Mouse (Mus musculus) heart, embryonic 14.5 days (tissue): ENCODE measurements at regions not wholly inside any gene's neighbourhood (a gene's known extent, or its start where the extent isn't known, plus 50 kb on each side); places are given as distances from the start of the nearest gene placed in this dataset.

Experiments
- ATAC-seq: fragments of 200-750 bp; cut with Nextera tagmentation; 2 replicates; pipeline ENCODE4 v1.8.0; 2017; ENCODE audit warnings: low read depth, moderate TSS enrichment; ENCODE audit not compliant: insufficient number of reproducible peaks, insufficient read depth, low FRiP score
- H3K27ac ChIP-seq, 2 experiments: fragments of 200-500 bp in 1 of 2; fragments of 300-500 bp in 1 of 2; sonication (generic) in 1 of 2; replicated peaks in 1 of 2; 2 replicates each; pipeline ENCODE4 v1.5.1; 2012 to 2014; ENCODE audit warnings: low read depth in 2 of 2, low read length in 2 of 2, control low read depth in 1 of 2, mild to moderate bottlenecking in 1 of 2, mixed read lengths in 1 of 2; ENCODE audit not compliant: control insufficient read depth in 1 of 2, insufficient read depth in 1 of 2
- H3K27me3 ChIP-seq: fragments of 300-500 bp; sonication (generic); 2 replicates; pipeline ENCODE4 v1.6.1; 2014; ENCODE audit warnings: mild to moderate bottlenecking, low read length, control low read depth; ENCODE audit not compliant: control insufficient read depth, insufficient read depth
- H3K36me3 ChIP-seq: fragments of 300-500 bp; sonication (generic); 2 replicates; pipeline ENCODE4 v1.6.1; 2014; ENCODE audit warnings: mild to moderate bottlenecking, control low read depth, low read length, mixed read lengths; ENCODE audit not compliant: control insufficient read depth, insufficient read depth
- H3K4me1 ChIP-seq, 2 experiments: fragments of 200-500 bp in 1 of 2; fragments of 300-500 bp in 1 of 2; sonication (generic) in 1 of 2; 2 replicates each; pipeline ENCODE4 v1.6.1; 2012 to 2014; ENCODE audit warnings: low read length in 2 of 2, control low read depth in 1 of 2, mixed read lengths in 1 of 2; ENCODE audit not compliant: control insufficient read depth in 2 of 2, insufficient read depth in 2 of 2
- H3K4me2 ChIP-seq: fragments of 300-500 bp; sonication (generic); 2 replicates; pipeline ENCODE4 v1.6.1; 2014; ENCODE audit warnings: mild to moderate bottlenecking, low read length
- H3K4me3 ChIP-seq, 2 experiments: fragments of 200-500 bp in 1 of 2; fragments of 300-500 bp in 1 of 2; sonication (generic) in 1 of 2; 2 replicates each; pipeline ENCODE4 v1.5.1; 2012 to 2014; ENCODE audit warnings: low read length in 2 of 2, mild to moderate bottlenecking in 2 of 2, control low read depth in 1 of 2, low read depth in 1 of 2, moderate library complexity in 1 of 2; ENCODE audit not compliant: control insufficient read depth in 1 of 2, insufficient read depth in 1 of 2
- H3K9ac ChIP-seq: fragments of 300-500 bp; sonication (generic); 2 replicates; pipeline ENCODE4 v1.6.1; 2014; ENCODE audit warnings: mild to moderate bottlenecking, low read length
- H3K9me3 ChIP-seq: fragments of 300-500 bp; sonication (generic); 2 replicates; pipeline ENCODE4 v1.6.1; 2016; ENCODE audit warnings: low read length, control low read depth; ENCODE audit not compliant: control insufficient read depth
- WGBS: fragments of 180-500 bp; shearing (Covaris S2); extraction: QIAGEN DNeasy Blood & Tissue Kit; methylation state at CpG from one replicate; pipeline ENCODE4 v1.1.7; 2014; 5-methylcytosine and 5-hydroxymethylcytosine counted together

DNA sequence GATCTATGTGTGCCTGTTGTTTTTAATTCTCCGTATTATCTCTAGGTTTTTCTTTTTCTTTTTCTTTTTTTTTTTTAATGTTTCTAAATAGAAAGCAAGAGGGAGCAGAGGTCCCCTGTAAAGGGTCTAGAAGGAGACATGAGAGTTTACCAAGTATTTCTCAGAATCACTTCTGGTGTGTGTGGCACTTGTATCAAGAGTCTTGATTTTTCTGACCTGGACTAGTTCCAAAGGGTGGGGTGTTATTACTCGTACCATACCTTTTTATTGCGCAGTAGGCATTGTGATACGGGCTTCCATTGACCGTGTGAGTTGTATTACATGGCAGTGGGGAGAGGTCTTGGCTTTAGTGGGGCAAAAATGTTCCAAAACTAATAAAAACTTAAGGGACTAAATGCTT, 63.2 kb upstream of the Bmp6 start:
- Histone ChIP-seq H3K27ac (no peak overlapping the region), H3K9ac (no peak overlapping the region), H3K9me3 (no peaks in the 10 kb centered on the region), H3K27me3 (no peaks in the 10 kb centered on the region), H3K4me1 (no peaks in the 10 kb centered on the region), H3K36me3 (no peaks in the 10 kb centered on the region), H3K4me3 (no peak overlapping the region), H3K4me2 (no peak overlapping the region)
- no peak for ATAC-seq
- 91% methylated on average over 5 of the region's 5 CpGs for WGBS

DNA sequence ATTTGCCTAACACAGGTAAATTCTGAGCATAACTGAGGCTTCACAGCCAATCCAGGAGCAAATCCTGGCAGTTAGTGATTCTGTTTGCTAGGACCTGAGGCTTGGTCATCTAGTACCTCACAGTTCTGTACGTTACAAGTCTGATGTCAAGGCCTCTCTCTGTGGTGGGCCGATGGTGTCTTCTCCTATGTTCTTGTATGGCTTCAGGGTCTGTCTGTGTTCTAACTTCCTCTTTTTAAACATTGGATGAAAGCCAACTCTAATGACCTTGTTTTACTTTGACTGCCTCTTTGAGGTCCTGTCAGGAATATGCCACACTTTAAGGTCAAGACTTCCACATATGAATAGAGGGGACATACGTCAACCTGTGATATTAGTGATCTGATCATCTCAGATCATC, 56.9 kb upstream of the Bmp6 start:
- Histone ChIP-seq H3K9ac (no peak overlapping the region), H3K4me3 (no peak overlapping the region), H3K4me1 (peaks cover 4 to 5% of the 10 kb centered on the region in 2 experiments; a peak in 1 of 4 replicates), H3K27me3 (no peaks in the 10 kb centered on the region), H3K4me2 (no peak overlapping the region), H3K27ac (no peak overlapping the region), H3K36me3 (no peaks in the 10 kb centered on the region), H3K9me3 (no peaks in the 10 kb centered on the region)
- ATAC-seq, result no peak
- WGBS, result 86% methylated on average over 3 of the region's 3 CpGs

DNA sequence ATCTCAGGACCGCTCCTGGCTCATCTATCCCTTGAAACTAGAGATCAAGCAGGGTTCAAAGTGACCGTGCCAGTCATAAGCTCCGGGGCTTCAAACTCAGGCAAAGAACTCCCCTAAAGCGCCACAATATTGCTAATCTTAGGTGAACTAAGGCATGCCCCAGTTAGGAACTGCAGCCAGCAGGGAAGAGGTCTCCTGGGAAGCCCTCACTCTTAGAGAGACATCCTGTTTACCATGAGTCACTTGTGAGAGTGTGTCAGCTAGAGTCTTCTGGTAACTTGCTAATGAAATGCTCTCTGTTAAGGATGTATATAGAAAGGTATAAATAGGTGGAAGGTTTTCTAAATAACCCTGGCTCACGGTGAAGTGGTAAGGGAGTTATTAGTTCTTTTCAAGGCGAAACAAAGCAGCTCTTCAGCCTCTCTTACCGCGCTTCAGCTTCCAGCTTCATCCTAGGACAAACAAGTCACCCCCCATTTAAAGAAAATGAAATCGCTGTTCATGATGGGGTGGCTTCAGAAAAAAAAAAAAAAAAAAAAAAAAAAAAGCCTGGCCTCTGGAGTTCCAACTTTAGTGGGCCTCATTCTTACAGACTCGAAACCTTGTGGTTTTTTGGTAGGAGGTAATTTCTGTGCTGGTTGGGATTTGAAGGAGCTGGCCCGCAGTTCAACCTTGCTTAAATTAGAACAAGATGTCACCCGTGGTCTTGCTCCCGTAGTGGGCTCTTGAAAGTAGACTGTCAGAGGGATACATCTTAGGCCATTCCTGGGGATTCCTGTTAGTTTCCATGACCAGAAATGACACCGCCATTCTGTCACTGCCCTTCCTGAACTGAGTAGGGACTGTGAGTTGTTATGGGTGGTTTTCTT, 56.1 kb upstream of the Bmp6 start:
- 71% methylated on average over 14 of the region's 14 CpGs for WGBS
- no peak for ATAC-seq
- Histone ChIP-seq H3K36me3 (no peaks in the 10 kb centered on the region), H3K4me3 (no peak overlapping the region), H3K27me3 (no peaks in the 10 kb centered on the region), H3K9ac (no peak overlapping the region), H3K4me1 (peaks cover 4 to 5% of the 10 kb centered on the region in 2 experiments; a peak in 1 of 4 replicates), H3K9me3 (no peaks in the 10 kb centered on the region), H3K4me2 (no peak overlapping the region), H3K27ac (no peak overlapping the region)

DNA sequence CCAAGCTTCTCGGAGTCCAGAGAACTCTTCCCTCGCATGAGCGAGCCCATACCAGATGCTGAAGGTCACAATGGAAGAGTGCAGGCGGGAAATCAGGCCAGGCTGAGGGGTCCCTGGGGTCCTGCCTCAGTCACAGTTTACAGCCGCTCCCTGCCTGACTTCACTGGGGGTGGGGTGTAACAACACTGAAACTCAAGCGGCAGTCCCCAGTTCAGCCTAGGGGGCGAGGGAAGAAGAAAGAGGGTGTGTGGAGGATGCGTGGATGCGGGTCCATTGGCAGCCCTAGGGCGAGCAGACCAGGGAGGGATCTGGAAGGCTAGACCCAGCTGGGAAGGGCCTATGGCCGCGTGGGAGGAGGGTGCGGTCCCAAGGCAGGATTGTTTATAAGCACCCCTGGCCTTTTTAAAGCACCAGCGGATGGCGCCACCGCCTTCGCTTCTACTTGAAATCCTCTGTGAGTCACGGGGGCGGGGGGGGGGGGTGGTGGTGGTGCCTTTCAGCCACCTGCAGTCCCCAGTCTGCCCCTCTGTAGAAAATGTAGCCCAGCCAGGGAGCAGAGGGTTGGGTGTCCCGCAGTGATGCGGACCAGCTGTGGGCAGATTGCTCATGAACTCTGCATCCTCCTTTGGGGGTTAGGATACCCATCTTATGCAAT, 54.5 kb upstream of the Bmp6 start:
- Histone ChIP-seq H3K36me3 (no peaks in the 10 kb centered on the region), H3K9me3 (no peaks in the 10 kb centered on the region), H3K4me2 (peak overlapping the region; percentile 18; the same call in 1 of the 2 replicates), H3K4me3 (no peak overlapping the region), H3K4me1 (peaks cover 4 to 5% of the 10 kb centered on the region in 2 experiments; a peak in 1 of 4 replicates), H3K27ac (no peak overlapping the region), H3K9ac (no peak overlapping the region), H3K27me3 (no peaks in the 10 kb centered on the region)
- WGBS, result 39% methylated on average over 21 of the region's 21 CpGs
- no peak for ATAC-seq

DNA sequence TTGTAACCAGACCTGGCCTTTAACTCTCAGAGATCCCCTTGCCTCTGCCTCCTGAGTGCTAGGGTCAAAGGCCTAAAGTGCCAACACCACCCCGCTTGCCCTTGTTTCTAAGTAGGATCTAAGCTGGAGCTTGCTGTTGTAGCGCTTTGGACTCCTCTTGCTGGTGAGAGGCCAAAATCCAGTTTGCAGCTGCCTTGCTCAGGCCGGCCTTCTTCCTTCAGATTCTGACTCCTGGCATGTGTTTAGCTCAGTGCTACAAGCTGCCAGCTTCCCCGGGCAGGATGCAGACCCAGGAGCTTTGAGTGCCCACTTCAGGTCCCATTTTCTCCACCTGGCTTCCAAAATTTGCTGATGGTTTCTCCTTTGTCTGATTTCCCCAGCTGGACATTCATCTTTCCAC, 53.4 kb upstream of the Bmp6 start:
- H3K27me3 ChIP-seq, result no peaks in the 10 kb centered on the region
- 81% methylated on average over 4 of the region's 4 CpGs for WGBS

More for the DNA sequence above, 53.4 kb upstream of the Bmp6 start:
- Histone ChIP-seq H3K9ac (no peak overlapping the region), H3K4me3 (no peak overlapping the region), H3K27ac (no peak overlapping the region), H3K36me3 (no peaks in the 10 kb centered on the region), H3K4me2 (no peak overlapping the region), H3K4me1 (peaks cover 4 to 5% of the 10 kb centered on the region in 2 experiments; a peak in 1 of 4 replicates), H3K9me3 (no peaks in the 10 kb centered on the region)
- ATAC-seq, result no peak
